Mouse (Mus musculus) CH12.LX (cell line): Measurements from ENCODE around the gene Dclk1. TPM values are rescaled to one million over a fixed set of nuclear protein-coding genes. Genes with fewer than 3 reads are reported as not detected.

Experiments
- DNase-seq: peaks from one replicate; pipeline ENCODE4 v3.0.0-alpha.2; 2013; ENCODE audit errors: extremely low read depth
- H3K27ac ChIP-seq: 2 replicates; pipeline ENCODE4 v1.5.1; 2012; ENCODE audit warnings: low read depth, mild to moderate bottlenecking, control low read depth, moderate library complexity; ENCODE audit not compliant: insufficient read depth
- H3K27me3 ChIP-seq: replicated peaks from 2 replicates; pipeline ENCODE3; 2012; ENCODE audit warnings: inconsistent platforms
- H3K36me3 ChIP-seq, 2 experiments: replicated peaks in 1 of 2; 2 replicates each; pipeline versions ENCODE3 to v1.6.1; 2012; ENCODE audit warnings: inconsistent platforms in 1 of 2, low read length in 1 of 2, mild to moderate bottlenecking in 1 of 2, mixed read lengths in 1 of 2, moderate library complexity in 1 of 2; ENCODE audit not compliant: control insufficient read depth in 1 of 2, insufficient read depth in 1 of 2
- H3K4me1 ChIP-seq, 2 experiments: 2 replicates each; pipeline ENCODE4 v1.6.1; 2012; ENCODE audit warnings: inconsistent platforms in 1 of 2, moderate library complexity in 1 of 2; ENCODE audit not compliant: insufficient read depth in 2 of 2, control insufficient read depth in 1 of 2
- H3K4me2 ChIP-seq: 2 replicates; pipeline ENCODE4 v1.6.1; 2012; ENCODE audit warnings: low read depth, mild to moderate bottlenecking, control low read depth; ENCODE audit not compliant: poor library complexity, insufficient read depth, severe bottlenecking
- H3K4me3 ChIP-seq, 3 experiments: fragments of 150-350 bp in 1 of 3; sonication (generic) in 1 of 3; replicated peaks in 1 of 3; 2 replicates each; pipeline versions ENCODE3 to v1.5.1; 2011 to 2012; ENCODE audit warnings: low read depth in 2 of 3, low read length in 2 of 3, mild to moderate bottlenecking in 2 of 3, moderate library complexity in 2 of 3, control low read depth in 1 of 3, improper control_type of control experiment in 1 of 3, inconsistent platforms in 1 of 3, mixed read lengths in 1 of 3; ENCODE audit not compliant: poor library complexity in 1 of 3
- H3K79me2 ChIP-seq: replicated peaks from 2 replicates; pipeline ENCODE4 v1.6.1; 2012; ENCODE audit warnings: mild to moderate bottlenecking, moderate library complexity; ENCODE audit not compliant: control insufficient read depth, poor library complexity, insufficient read depth, severe bottlenecking; ENCODE audit errors: extremely low read depth
- H3K9ac ChIP-seq: 2 replicates; pipeline ENCODE4 v1.6.1; 2012; ENCODE audit warnings: low read depth, mild to moderate bottlenecking, control low read depth, moderate library complexity; ENCODE audit not compliant: insufficient read depth
- H3K9me3 ChIP-seq: replicated peaks from 2 replicates; pipeline ENCODE3; 2012; ENCODE audit warnings: low read length, inconsistent platforms, mixed read lengths
- BHLHE40 ChIP-seq: IDR thresholded peaks from 2 replicates; pipeline ENCODE4 v1.6.1; 2011; ENCODE audit warnings: mild to moderate bottlenecking, low read depth, low read length, improper control_type of control experiment
- CTCF ChIP-seq, 2 experiments: IDR thresholded peaks in 1 of 2; conservative IDR thresholded peaks in 1 of 2; 2 replicates each; pipeline ENCODE4 v1.5.1; 2011 to 2012; ENCODE audit warnings: low read depth in 2 of 2, low read length in 2 of 2, improper control_type of control experiment in 1 of 2, inconsistent platforms in 1 of 2, mild to moderate bottlenecking in 1 of 2, moderate library complexity in 1 of 2
- IRF4 ChIP-seq: IDR thresholded peaks from 2 replicates; pipeline ENCODE4 v1.6.1; 2014; ENCODE audit warnings: low read depth, mild to moderate bottlenecking, inconsistent platforms, low read length, improper control_type of control experiment
- JUND ChIP-seq: conservative IDR thresholded peaks from 2 replicates; pipeline ENCODE4 v1.6.1; 2011; ENCODE audit warnings: low read depth, low read length, improper control_type of control experiment
- KAT2A ChIP-seq: IDR thresholded peaks from 2 replicates; pipeline ENCODE4 v1.6.1; 2012; ENCODE audit warnings: low read length, improper control_type of control experiment, inconsistent platforms; ENCODE audit not compliant: insufficient replicate concordance
- MAX ChIP-seq: IDR thresholded peaks from 2 replicates; pipeline ENCODE4 v1.6.1; 2011; ENCODE audit warnings: low read length, improper control_type of control experiment
- MXI1 ChIP-seq: IDR thresholded peaks from 2 replicates; pipeline ENCODE4 v1.6.1; 2011; ENCODE audit warnings: mild to moderate bottlenecking, low read depth, low read length, improper control_type of control experiment
- PAX5 ChIP-seq: IDR thresholded peaks from 2 replicates; pipeline ENCODE4 v1.6.1; 2012; ENCODE audit warnings: low read length, inconsistent platforms, mixed read lengths
- POLR2AphosphoS2 ChIP-seq: IDR thresholded peaks from 2 replicates; pipeline ENCODE4 v1.6.1; 2011; ENCODE audit warnings: low read depth, low read length, improper control_type of control experiment
- RAD21 ChIP-seq: IDR thresholded peaks from 2 replicates; pipeline ENCODE4 v1.6.1; 2011; ENCODE audit warnings: low read depth, mild to moderate bottlenecking, low read length, improper control_type of control experiment, moderate library complexity
- RCOR1 ChIP-seq: conservative IDR thresholded peaks from 2 replicates; pipeline ENCODE4 v1.6.1; 2012; ENCODE audit warnings: low read depth, mild to moderate bottlenecking, inconsistent platforms, low read length, improper control_type of control experiment
- SIN3A ChIP-seq: IDR thresholded peaks from 2 replicates; pipeline ENCODE4 v1.6.1; 2012; ENCODE audit warnings: low read length, improper control_type of control experiment, inconsistent platforms
- TBP ChIP-seq: conservative IDR thresholded peaks from 2 replicates; pipeline ENCODE4 v1.6.1; 2011; ENCODE audit warnings: low read depth, low read length, improper control_type of control experiment
- TCF12 ChIP-seq: IDR thresholded peaks from 2 replicates; pipeline ENCODE4 v1.6.1; 2014; ENCODE audit warnings: low read depth, mild to moderate bottlenecking, inconsistent platforms, low read length, improper control_type of control experiment
- USF2 ChIP-seq: conservative IDR thresholded peaks from 2 replicates; pipeline ENCODE4 v1.6.1; 2011; ENCODE audit warnings: low read depth, low read length, improper control_type of control experiment
- ZKSCAN1 ChIP-seq: IDR thresholded peaks from 2 replicates; pipeline ENCODE4 v1.6.1; 2012; ENCODE audit warnings: low read depth, inconsistent platforms, low read length, improper control_type of control experiment, borderline replicate concordance
- ZNF384 ChIP-seq: IDR thresholded peaks from 2 replicates; pipeline ENCODE4 v1.6.1; 2012; ENCODE audit warnings: low read depth, low read length, improper control_type of control experiment, inconsistent platforms
- dilution Hi-C: fragments of 300-500 bp; cut with MboI; formaldehyde crosslinking; loops from 2 replicates; pipeline ENCODE4 v1.14.3; 2020; ENCODE audit warnings: low sequenced_read_pairs; ENCODE audit not compliant: extremely low pct_unique_long_range_greater_than_20kb, extremely low pct_ligation_motif_present
- in situ Hi-C: fragments of 300-500 bp; cut with MboI; formaldehyde crosslinking; loops from 3 replicates; pipeline ENCODE4 v1.14.3; 2019; ENCODE audit warnings: low sequenced_read_pairs, low pct_ligation_motif_present, low pct_unique_long_range_greater_than_20kb, mixed read lengths
- polyA plus RNA-seq: library from polyadenylated mRNA; unstranded; fragments of >175 nt; gene quantifications from 2 replicates; pipeline ENCODE4 v1.2.1, GENCODE M21; 2012; ENCODE audit warnings: low read depth; ENCODE audit not compliant: insufficient read length
- total RNA-seq, 2 experiments: library from RNA; depleted of rRNA; stranded (reverse); fragments of 300-350 nt in 1 of 2; fragments of >200 nt in 1 of 2; gene quantifications; 2 replicates each; pipeline ENCODE4 v1.2.3; 2012 to 2014

The Dclk1 gene
- total and polyA plus RNA-seq, 3 experiments = not detected

DNA sequence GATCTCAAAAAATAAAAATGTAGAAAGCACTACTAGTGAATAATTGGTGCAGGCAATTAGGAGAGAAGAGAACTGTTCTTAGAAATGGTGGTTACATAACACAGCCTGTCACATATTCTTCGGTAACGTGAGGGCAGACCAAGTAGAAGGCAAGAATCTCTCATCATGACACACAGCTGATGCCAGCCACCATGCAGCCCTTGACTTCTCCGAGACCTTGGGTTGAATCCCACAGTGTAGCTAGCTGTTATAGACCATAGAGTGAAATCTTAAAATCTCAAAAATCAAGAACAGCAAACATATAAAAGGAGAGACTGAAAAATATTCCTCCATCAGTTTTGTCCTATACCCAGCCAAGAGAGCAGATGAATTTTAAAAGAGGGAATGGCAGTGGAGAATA lies 189.1 kb downstream of the Dclk1 start:
- H3K79me2 ChIP-seq = no peaks in the 10 kb centered on the region
- H3K4me3 ChIP-seq = no peak overlapping the region
- no peaks in the 10 kb centered on the region for H3K36me3 ChIP-seq
- H3K9me3 ChIP-seq = peaks cover 57% of the 10 kb centered on the region
- no peak for TF ChIP-seq ZNF384
- TF ChIP-seq MAX = no peak
- no peak for TF ChIP-seq TCF12
- in situ Hi-C loops (no loop called here), dilution Hi-C loops (no loop called here)
- DNase-seq = no peak
- H3K27me3 ChIP-seq = no peaks in the 10 kb centered on the region
- H3K4me1 ChIP-seq = no peaks in the 10 kb centered on the region
- H3K27ac ChIP-seq = no peak overlapping the region
- no peak overlapping the region for H3K4me2 ChIP-seq
- H3K9ac ChIP-seq = no peak overlapping the region

DNA sequence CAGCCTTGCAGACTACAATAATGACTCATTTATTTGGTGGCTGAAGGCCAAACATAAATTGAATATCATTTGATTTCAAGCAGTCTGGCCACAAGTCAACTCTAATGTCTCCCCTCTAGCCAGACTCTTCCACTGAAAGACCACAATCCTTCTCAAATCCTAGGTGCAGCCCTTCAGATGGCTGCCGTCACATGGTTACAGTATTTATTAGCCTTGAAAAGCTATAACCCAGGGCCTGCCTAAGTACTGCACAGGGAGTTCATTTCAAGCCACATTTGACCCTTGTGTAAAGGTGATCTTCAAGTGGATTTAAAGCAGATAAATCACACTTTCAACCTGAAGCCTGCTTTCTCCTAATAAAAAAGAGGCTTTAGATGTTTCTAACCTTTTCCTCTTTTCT lies 192.1 kb downstream of the Dclk1 start:
- dilution Hi-C loops = no loop called here
- TF ChIP-seq MAX = no peak
- no peak for TF ChIP-seq ZKSCAN1
- no peak for TF ChIP-seq IRF4
- TF ChIP-seq POLR2AphosphoS2 = no peak
- no peak for TF ChIP-seq CTCF (conservative IDR thresholded peaks at IDR 0.05 in 1 of 2, IDR thresholded peaks at IDR 0.05 in 1 of 2; ENCODE audit: low read depth in 2 of 2, low read length in 2 of 2)
- no peak for TF ChIP-seq TBP
- TF ChIP-seq, all 38 proteins: peak for 0
- in situ Hi-C loops = no loop called here

DNA sequence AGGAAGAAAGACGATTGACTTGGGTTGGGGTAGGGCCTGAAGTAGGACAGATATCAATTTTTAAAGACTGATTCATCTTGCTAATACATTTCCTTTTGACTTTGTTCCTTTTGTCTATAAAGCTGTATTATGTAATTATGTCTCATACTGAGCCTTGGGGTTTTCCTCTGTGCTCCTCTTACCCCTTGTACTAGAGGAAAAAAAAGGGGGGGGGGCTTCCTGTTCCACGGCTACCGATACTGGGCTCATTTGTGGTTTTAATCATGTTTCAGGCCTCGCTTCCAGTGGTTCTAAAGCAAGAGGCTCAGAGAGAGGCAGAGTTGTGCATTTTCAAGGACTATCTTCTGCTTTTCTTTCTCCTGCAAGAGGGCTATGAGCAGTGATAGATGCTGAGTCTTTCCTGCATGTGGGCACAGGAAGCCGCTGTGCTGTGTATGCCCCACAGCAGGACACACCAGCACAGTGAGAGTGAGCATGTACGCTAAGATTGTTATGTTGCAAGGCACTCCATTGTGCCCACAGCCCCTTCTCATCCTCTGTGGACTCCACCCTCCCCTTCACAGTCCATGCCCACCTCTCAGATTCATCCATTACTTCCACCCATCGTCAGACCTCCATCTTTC lies 196.8 kb downstream of the Dclk1 start:
- no peak for TF ChIP-seq MXI1
- no peak for TF ChIP-seq BHLHE40
- TF ChIP-seq JUND = no peak
- no peak for TF ChIP-seq RAD21
- no peak for TF ChIP-seq SIN3A
- no peak for TF ChIP-seq USF2
- no peak for TF ChIP-seq KAT2A
- no peak for TF ChIP-seq PAX5
- no peak for TF ChIP-seq ZKSCAN1
- no peak for TF ChIP-seq RCOR1
- no peak for TF ChIP-seq IRF4
- TF ChIP-seq, all 38 proteins: peak for 0
- Histone ChIP-seq H3K4me3 (no peak overlapping the region), H3K9me3 (peaks cover 78% of the 10 kb centered on the region), H3K79me2 (no peaks in the 10 kb centered on the region), H3K27ac (no peak overlapping the region), H3K4me2 (no peak overlapping the region), H3K27me3 (no peaks in the 10 kb centered on the region), H3K36me3 (no peaks in the 10 kb centered on the region), H3K4me1 (no peaks in the 10 kb centered on the region), H3K9ac (no peak overlapping the region)
- in situ Hi-C loops (no loop called here), dilution Hi-C loops (no loop called here)
- no peak for DNase-seq

More for the DNA sequence above, 192.1 kb downstream of the Dclk1 start:
- Histone ChIP-seq H3K4me3 (no peak overlapping the region), H3K79me2 (no peaks in the 10 kb centered on the region), H3K4me2 (no peak overlapping the region), H3K9ac (no peak overlapping the region), H3K36me3 (no peaks in the 10 kb centered on the region), H3K27ac (no peak overlapping the region), H3K4me1 (no peaks in the 10 kb centered on the region), H3K27me3 (no peaks in the 10 kb centered on the region), H3K9me3 (peaks cover 61% of the 10 kb centered on the region)
- no peak for DNase-seq
